Mouse (Mus musculus): ENCODE data around the gene Rcor1. TPM values are rescaled to one million over a fixed set of nuclear protein-coding genes. Genes with fewer than 3 reads are reported as not detected.
A peak's percentile ranks its signal among the peaks of the same experiment; 100 is the strongest.

Gene Rcor1
- total RNA-seq, 2 experiments from 2014 or later: 16.4 to 18.9 TPM

DNA sequence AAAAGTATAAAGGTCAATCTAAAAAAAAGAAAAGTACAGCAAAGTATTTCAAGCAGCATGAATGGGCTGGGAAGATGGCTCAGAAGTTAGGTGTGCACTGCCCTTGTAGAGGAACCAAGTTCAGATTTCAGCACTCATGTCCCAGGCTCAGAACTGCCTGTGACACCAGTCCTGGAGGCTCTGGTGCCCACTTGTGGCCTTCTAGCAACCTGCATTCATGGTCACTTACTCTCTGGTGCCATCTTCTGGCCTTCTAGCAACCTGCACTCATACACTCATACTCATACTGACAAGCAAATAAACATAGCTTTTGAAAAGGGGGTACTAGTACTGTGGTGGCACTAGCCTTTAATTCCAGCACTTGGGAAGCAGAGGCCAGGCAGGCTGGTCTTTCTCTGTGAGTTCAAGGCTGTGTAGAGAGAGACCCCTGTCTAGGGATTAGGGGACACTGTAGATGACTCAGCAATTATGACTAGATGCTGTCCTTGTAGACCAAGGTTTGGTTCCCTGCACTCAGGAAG is 83.2 kb downstream of the Rcor1 start:
- DNase-seq (ENCODE audit: low spot score in 2 of 2): no peak

DNA sequence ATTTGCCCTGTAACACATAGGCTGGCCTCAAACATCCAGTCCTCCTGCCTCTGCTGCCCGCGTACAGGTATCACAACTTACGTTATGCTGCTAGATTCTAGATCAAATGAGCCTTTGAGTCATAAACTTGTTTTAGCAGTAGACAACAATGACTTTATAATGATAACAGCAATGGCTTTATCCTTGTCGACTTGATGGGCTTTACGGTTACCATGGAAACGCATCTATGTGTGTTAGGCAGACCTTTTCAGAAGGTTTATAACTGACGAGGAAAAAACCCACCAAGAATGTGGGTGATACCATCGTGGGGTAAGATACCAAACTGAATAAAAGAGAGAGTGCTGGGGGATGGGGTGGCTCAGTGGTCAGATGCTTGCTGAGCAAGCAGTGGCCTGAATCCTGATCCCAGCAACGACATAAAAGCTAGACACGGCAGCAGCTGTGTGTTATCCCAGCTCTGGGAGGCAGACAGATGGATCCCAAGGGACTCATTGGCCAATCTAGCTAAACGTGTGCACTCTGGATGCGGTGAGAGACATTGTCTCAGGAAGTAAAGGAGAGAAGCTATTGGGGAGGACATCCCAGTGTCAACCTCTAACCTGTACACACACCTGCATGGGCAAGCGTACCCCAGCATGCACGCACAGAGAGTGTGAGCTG is 85.6 kb downstream of the Rcor1 start:
- no peak for DNase-seq (ENCODE audit: low spot score in 2 of 2)

DNA sequence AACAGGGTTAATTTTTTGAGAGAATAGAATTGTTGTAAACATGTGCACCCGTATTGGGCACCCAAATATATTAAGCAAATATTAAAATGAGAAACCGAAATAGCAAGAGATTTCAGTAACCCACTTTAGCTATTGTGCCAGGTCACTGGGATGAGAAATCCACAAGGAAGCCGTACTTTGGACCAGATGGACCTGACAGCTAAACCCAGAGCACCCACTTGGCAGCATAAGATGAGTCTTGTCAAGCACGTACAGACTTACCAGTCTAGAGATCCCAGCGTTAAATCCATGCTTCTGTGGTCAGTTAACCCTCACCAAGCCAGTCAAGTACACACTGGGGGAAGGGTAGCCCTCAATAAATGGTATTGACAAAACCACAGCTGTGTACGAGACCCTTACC is 86.5 kb downstream of the Rcor1 start:
- no peak for DNase-seq (ENCODE audit: low spot score in 2 of 2)

GRCm38 (mm10) chr12:111134169-111134568 is 95.0 kb downstream of the Rcor1 start:
- DNase-seq (ENCODE audit: low spot score in 2 of 2): no peak

- DNase-seq (ENCODE audit: low spot score in 2 of 2): peak in 1 of 2 experiments; percentile 15
These were observed 95.9 kb downstream of the Rcor1 start for GRCm38 (mm10) chr12:111134791-111135733.

DNA sequence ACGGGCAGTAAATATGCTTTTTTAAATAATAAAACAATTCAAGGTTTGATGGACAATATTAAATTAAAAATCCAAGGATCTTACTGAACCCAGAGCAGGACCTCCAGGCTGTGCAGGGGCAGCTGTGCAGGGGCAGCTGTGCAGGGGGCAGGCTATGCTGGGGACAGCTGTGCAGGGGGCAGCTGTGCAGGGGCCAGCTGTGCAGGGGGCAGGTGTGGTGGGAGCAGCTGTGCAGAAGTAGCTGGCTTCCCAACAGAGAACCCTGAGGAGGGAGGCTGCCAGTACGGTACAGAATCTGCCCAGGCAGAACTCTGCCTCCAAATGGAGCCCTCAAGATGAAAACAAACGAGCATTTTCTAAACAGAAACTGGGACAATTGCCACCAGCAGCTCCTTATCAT is 96.8 kb downstream of the Rcor1 start:
- no peak for DNase-seq (ENCODE audit: low spot score in 2 of 2)

GRCm38 (mm10) chr12:111137079-111137478 is 97.9 kb downstream of the Rcor1 start:
- no peak for DNase-seq (ENCODE audit: low spot score in 2 of 2)

DNA sequence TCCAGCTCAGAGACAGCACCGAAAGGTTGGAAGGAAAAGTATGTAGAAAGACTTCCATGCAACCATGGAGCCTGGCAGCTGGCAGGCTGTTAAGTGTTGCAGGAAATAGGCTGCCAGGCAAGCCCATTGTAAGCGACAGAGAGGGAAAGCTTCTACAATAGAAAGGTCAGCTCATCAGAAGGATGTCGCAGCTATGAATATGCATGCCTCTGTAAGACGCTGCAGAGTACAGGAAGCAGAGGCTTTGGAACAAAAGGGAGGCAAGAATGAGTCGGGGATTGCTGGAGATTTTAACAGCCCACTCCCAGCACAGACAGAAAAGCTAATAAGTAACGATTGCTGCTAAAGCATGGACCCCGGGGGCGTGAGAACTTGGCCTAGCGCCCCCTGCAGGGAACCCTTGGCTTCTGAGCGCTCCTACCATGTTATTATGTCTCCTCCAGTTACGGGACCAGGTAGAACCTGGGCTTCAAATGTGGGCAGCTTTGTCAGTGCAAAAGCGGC is 103.9 kb downstream of the Rcor1 start:
- no peak for DNase-seq (ENCODE audit: low spot score in 2 of 2)

GRCm38 (mm10) chr12:111143509-111144063 is 104.4 kb downstream of the Rcor1 start:
- no peak for DNase-seq (ENCODE audit: low spot score in 2 of 2)

DNA sequence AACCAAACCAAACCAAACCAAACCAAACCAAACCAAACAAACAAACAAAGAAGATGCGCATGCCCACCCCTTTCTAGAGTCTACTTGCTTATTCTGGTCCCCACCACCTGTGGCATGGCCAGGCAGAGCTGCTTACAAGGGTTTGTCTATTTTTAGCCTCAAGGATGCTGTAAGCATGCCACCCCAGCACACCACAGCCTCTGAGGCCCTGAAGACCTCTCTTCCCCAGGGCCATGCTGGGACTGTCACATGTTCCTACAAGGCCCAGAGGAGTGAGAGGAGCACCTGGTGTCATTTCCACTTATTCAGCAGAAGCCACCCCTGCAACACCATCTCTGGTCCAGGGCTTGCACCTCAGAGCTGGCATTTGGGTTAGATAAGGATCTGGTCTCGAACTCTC is 105.4 kb downstream of the Rcor1 start:
- DNase-seq (ENCODE audit: low spot score in 2 of 2): no peak

DNA sequence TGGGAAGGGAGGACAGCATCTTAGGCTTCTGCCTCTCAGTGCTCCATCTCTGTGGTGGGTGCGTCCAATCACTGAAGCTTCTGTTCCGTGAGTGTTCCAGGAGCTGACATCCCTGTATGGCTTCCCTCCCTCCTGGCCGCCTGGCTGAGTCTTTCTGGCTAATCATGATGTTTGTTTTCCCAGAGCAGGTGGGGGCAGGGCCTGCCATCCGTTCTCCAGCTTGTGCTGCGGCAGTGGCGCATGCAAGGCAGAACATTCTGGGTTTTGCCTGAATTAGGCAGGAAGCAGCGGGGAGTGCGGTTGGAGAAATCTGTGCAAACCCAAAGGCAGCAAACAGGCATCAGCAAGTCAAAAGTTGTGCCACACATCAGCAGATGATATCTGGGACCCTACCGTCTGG is 106.1 kb downstream of the Rcor1 start:
- peak in 1 of 2 experiments; percentile 62 for DNase-seq (ENCODE audit: low spot score in 2 of 2)

GRCm38 (mm10) chr12:111149495-111150235 is 110.5 kb downstream of the Rcor1 start:
- no peak for DNase-seq (ENCODE audit: low spot score in 2 of 2)

DNA sequence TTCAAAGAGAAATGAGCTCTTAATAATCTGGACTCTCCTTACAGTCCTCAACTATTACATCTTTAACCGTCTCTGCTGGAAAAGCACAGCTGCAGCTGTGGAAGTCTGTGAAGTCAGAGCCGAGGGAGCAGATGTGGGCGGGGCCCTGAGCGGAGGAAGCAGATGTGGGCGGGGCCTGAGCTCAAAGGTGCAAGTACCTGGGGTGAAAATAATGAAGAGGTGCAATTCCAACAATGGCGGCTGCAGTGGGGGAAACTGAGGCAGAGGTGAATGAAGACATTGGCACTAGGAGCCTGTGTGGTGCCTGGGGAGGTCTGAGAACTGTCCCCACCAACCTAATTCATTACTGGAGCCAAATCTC is 111.1 kb downstream of the Rcor1 start:
- DNase-seq (ENCODE audit: low spot score in 2 of 2): no peak

GRCm38 (mm10) chr12:111151422-111152156 is 112.4 kb downstream of the Rcor1 start:
- no peak for DNase-seq (ENCODE audit: low spot score in 2 of 2)

DNA sequence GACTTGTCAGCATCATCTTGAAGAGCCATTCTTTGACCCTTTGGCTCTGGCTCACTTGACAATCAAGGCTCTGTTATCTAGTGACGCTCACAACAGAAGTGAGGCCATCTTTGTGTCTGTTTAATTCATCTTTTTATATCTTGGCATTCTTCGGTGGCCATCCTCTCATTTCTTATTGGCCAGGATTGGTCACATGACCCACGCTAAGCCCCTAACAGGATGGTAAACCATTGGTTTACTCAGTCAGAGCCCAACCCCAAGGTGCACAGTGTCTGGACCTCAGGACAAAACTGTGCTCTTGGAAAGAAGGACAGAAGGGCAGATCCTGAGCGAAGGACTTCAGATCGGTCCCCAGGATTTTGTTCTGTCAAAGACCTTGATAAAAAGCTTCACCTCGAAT is 113.4 kb downstream of the Rcor1 start:
- no peak for DNase-seq (ENCODE audit: low spot score in 2 of 2)

GRCm38 (mm10) chr12:111152981-111153710 is 114.0 kb downstream of the Rcor1 start:
- no peak for DNase-seq (ENCODE audit: low spot score in 2 of 2)

DNA sequence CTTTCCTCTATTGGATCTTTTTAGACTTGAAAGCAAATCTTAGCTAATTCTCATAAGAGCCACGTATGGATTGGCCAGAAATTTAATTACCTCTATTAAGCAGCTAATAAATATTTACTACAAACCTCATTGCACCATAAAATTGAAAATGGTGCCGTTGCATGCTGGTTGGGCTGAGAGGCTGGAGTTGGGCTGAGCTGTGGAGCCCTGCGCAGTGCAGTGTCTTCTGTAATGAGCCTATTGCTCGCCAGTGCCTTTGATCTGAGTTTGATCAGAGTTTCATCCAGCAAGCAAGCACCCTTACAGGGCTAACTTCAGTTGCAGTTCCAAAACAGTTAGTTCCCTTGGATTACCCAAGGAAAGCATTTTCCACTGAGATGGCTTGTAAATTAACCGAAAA is 114.8 kb downstream of the Rcor1 start:
- DNase-seq (ENCODE audit: low spot score in 2 of 2): no peak

DNA sequence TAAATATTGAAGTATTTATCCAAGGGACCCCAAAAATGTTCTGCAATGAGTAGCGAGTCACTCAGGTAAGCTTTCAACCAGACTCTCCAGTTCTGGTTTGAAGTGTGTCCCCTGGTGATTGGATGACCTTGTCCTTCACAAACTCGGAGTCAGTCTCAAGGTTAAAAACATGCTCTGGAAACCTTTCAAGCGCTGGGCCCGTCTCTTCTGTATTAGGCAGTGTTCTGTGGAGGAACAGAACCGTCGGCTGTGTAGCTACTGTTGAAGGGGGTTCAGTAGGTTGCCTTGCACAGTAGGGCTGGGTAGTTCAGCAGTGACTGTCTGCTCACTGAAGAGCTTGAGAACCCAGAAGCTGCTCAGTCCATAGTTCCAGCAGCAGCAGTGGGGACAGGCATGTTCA is 115.5 kb downstream of the Rcor1 start:
- DNase-seq (ENCODE audit: low spot score in 2 of 2): no peak

DNA sequence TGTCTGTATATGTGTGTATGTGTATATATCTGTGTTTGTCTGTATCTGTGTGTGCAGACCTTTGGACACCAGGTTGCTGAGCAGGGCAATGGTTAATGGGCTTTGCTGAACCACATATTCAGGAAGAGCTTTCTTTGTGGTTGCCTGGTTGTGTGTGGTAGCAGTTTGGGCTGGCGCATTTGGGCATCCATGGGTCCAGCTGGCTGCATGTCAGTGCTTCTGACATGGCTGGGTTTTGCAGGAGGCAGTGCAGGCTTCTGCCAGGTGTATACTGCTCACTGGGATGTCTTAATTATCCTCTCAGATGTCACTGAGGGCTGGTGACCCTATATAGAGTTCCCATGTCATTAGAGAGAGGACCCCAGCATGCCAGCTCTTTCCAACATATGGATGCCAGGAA is 116.6 kb downstream of the Rcor1 start:
- no peak for DNase-seq (ENCODE audit: low spot score in 2 of 2)
